Mouse (Mus musculus) kidney, postnatal 4 days (tissue): ENCODE data around the gene Maob.

ENCODE experiments used
- DNase-seq, 2 experiments: peaks; one replicate each; pipeline ENCODE4 v3.0.0; 2021; ENCODE audit warnings: mixed read lengths in 2 of 2

Gene Maob

GRCm38 (mm10) chrX:16817261-16817769, at the start of gene Maob:
Gene Maob, minus strand, starts transcription at chrX:16817366.
- DNase-seq = peak; percentile 16 to 24

GRCm38 (mm10) chrX:16860244-16860643, 43.1 kb upstream of the Maob start:
- DNase-seq = no peak

- DNase-seq = no peak
These were observed 28.9 kb upstream of the Maob start for GRCm38 (mm10) chrX:16846034-16846433.

GRCm38 (mm10) chrX:16841443-16841842, 24.3 kb upstream of the Maob start:
- no peak for DNase-seq

GRCm38 (mm10) chrX:16837293-16837692, 20.1 kb upstream of the Maob start:
- DNase-seq = no peak

- DNase-seq = no peak
These were observed 19.4 kb upstream of the Maob start for GRCm38 (mm10) chrX:16836488-16837082.

GRCm38 (mm10) chrX:16826028-16826427, 8.9 kb upstream of the Maob start:
- no peak for DNase-seq

- no peak for DNase-seq
These were observed 1.2 kb downstream of the Maob start for GRCm38 (mm10) chrX:16815965-16816364.

GRCm38 (mm10) chrX:16812080-16812479, 5.1 kb downstream of the Maob start:
- no peak for DNase-seq

- no peak for DNase-seq
These were observed 49.7 kb downstream of the Maob start for GRCm38 (mm10) chrX:16767453-16767852.

- DNase-seq = peak; percentile 18 to 31
These were observed 51.0 kb downstream of the Maob start for GRCm38 (mm10) chrX:16766156-16766555.

- peak in 1 of 2 experiments; percentile 2 for DNase-seq
These were observed 55.7 kb downstream of the Maob start for GRCm38 (mm10) chrX:16761430-16761829.

- no peak for DNase-seq
These were observed 62.4 kb downstream of the Maob start for GRCm38 (mm10) chrX:16754761-16755160.

GRCm38 (mm10) chrX:16748932-16749331, 68.2 kb downstream of the Maob start:
- DNase-seq = no peak

GRCm38 (mm10) chrX:16714033-16714432, 103.1 kb downstream of the Maob start:
- DNase-seq = no peak

GRCm38 (mm10) chrX:16706094-16706493, 111.1 kb downstream of the Maob start:
- DNase-seq = no peak
